Mouse (Mus musculus) cerebral cortex, adult 2 months (tissue): ENCODE measurements around the gene Calcrl.

Experiments
- WGBS: fragments of 180-500 bp; shearing (Covaris S2); methylation state at CpG from one replicate; pipeline ENCODE4 v1.1.7; 2018; 5-methylcytosine and 5-hydroxymethylcytosine counted together

Gene Calcrl

GRCm38 (mm10) chr2:84387394-84388022 is 37.7 kb downstream of the Calcrl start:
- 52% methylated on average over 11 of the region's 11 CpGs for WGBS

- WGBS, result 51% methylated on average over 18 of the region's 18 CpGs
Measured at GRCm38 (mm10) chr2:84386563-84387393, 38.4 kb downstream of the Calcrl start.

DNA sequence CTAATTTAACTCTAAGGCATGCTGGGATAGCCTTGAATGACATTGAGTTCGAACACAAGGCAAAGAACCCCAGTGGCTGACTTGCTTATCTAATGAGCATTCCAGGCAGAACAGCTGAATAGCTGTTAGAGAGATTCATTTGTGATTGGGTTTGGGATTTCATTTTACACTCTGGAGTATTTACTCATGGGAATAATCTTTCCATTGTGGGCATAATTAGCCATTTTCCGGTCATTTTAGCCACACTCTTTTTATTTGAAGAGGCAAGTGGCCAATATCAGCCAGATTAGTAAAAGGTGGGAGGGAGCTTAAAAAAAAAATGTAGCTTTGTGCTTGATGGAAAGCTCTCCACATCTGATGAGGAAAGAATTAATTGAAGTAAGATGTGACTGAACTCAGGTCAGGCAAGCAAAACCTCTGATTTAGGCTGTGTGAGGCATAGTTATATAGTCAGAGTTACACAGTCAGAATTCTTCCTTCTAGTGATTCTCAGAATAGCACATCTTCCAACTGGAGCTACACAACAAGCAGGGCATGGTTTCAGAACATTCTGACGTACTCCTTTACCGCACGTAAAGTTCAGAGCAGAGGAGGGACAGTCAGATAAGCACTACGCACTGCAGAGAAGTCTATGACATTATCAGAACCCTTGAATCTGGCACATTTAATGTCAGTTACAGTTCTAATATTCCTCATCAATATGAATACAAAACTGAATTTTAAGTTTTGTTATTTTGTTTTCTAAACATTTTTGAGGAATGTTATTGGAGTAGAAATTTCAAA is 40.1 kb downstream of the Calcrl start:
- 69% methylated on average over 6 of the region's 6 CpGs for WGBS

GRCm38 (mm10) chr2:84383828-84384227 is 41.4 kb downstream of the Calcrl start:
- WGBS, result 90% methylated on average over 4 of the region's 4 CpGs

DNA sequence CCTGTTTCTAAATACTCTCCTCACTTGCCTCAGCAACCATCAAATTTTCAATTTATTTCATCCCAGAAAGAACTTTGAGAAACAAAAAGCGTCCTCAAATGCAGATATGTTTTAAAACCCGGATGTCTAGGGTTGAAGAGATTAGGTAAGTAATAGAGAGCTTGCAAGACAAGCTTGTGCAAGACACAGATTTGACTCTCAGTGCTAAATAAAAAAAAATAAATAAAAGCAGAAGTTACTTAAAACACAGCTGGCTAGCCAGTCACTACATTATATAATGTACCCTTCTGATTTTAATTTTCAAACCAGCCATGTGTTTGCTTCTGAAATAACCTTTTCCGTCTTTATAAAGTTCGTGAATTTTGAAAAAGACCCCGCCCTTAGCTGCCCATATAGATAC is 43.2 kb downstream of the Calcrl start:
- 82% methylated on average over 5 of the region's 5 CpGs for WGBS

GRCm38 (mm10) chr2:84380816-84381215 is 44.4 kb downstream of the Calcrl start:
- WGBS, result 27% methylated on average over 11 of the region's 11 CpGs

GRCm38 (mm10) chr2:84378678-84379077 is 46.5 kb downstream of the Calcrl start:
- 89% methylated on average over 5 of the region's 5 CpGs for whole genome bisulfite sequencing

DNA sequence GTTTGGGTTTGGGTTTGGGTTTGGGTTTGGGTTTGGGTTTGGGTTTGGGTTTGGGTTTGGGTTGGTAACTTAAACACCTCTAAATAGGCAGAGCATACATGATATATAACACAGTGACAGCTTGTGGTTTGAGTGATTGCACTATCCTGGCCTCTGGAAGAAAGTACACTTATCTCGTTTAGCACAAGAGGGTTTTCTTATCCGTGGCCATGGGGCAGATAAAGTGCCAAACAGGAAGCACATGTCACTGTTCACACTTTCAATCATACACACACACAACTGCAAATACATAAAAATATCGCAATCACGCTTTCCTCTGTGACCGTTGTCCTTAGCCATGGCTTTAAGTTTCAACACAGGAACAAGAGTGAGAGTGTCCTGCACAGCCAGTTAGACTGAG is 56.0 kb downstream of the Calcrl start:
- 84% methylated on average over 5 of the region's 5 CpGs for WGBS

GRCm38 (mm10) chr2:84365266-84365665 is 59.9 kb downstream of the Calcrl start:
- WGBS, result 80% methylated on average over 3 of the region's 3 CpGs

DNA sequence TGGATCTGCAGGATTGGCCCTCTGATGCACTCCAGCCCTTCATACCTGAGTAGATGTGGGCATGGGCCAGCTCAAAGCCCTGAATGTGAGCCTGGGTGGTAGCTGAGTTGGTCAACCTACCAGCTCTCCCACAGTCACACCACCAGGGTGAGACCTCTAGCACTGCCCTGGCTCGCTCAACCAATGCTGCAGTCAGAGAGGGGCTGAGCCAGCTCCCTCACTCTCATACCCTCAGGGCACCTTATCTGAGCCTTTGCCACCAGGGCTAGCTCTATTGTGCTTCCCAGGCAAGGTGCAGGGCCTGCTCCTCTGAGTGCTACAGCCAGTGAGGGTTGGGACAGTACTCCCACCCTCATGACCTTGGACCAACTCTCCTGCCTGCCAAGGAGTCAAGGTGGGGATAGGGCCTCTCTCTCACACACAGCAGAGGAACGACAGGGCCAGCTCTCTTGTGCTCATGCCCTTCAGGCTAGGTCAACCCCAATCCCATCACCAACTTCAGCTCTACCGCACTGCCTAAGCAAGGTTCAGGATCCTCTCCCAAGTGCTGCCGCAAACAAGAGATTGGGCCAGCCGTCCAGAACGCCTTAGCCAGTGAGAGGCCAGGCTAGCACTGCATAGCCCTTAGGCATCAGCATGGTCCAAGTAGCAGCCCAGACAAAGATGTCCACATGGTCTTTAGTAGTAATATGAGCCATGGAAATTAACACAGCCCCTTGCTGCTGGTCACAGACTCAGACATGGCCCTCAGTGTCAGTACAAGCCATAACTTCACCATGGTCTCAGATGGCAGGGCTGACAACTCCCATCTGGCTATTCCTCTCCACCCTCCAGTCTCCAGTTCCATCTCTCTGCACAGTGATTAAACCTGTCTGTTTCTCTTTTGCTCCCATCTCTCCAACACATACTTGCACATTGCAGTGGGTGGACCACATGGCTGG is 62.2 kb downstream of the Calcrl start:
- 98% methylated on average over 6 of the region's 6 CpGs for WGBS

DNA sequence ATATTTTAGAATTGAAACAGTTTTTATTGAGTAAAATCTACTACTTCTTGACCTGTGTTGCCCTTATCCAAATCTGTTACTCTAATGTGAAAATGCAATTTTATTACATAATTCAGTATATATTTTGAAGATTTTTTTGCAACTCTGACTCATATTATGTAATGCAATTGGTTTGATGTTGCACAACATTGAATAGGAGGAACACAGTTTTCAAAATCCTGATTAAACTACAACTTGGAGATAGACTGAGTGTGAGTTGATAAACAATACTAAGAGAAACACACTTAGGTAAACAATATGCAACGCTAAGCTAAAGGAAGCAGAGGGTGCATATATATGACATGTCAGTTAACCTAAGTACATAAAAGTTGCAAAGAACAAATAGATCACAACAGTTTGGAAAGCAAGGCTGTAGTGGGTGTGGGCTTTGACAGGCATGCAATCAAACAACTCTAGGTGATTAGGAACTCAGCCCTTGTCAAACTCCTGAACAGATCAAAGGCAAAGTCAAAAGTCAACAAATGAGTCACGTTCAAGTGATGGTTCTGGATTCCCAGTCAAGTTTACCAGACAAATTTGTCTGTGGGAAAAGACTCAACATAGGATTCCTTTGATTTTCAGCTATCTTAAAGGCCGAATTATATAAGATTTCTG is 66.4 kb downstream of the Calcrl start:
- 86% methylated on average over 3 of the region's 3 CpGs for WGBS

GRCm38 (mm10) chr2:84355281-84355680 is 69.9 kb downstream of the Calcrl start:
- WGBS, result 80% methylated on average over 4 of the region's 4 CpGs

DNA sequence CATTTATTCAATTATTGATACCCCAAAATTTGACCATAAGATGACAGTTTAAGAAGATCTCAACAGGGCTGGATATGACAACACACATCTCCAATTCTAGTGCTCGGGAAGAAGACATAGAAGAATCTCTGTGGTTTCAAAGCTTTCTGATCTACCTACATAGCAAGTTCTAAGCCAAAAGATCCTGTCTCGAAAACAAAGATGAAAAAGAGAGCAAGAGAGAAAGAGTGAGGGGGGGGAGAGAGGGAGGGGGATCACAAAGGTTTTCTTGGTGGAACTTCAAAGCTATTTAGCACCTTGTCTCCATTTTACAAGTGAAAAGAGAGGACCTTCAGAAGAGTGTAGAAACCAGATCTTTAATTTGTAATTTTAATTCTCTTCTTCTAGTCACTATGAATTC is 77.8 kb downstream of the Calcrl start:
- 82% methylated on average over 2 of the region's 2 CpGs for WGBS

- WGBS, result 57% methylated on average over 2 of the region's 2 CpGs
Measured at GRCm38 (mm10) chr2:84343756-84344155, 81.5 kb downstream of the Calcrl start.

DNA sequence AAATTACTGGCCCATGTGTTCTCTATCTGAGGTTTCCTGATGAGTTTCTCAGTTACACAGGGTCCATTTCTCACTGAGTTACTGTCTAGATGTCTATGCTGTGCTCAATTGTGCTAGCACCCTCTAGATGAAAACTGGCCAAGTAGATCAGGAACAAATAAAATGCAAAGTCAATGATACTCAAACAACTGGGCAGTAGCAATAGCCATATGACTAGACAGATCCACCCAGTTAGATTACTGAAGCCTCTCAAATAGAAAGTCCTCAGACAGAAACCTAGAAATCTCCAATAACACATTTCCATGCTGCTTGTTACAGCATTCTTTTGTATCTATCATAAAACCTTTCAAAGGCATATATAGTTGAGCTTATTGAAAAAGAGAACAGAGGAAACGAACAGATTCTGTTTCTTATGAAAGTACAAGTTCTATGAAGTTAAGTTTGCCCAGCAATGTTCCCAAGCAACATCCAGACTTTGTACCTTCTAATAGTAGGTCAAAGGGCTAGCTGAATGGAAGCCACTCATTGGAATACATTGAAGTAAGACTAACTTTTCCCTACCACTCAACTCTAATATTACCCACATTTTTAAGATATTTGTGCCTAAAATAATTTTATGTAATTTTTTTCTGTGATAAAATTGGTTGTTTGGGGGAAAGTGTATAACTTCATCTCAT is 87.3 kb downstream of the Calcrl start:
- 92% methylated on average over 1 of the region's 1 CpGs for WGBS

DNA sequence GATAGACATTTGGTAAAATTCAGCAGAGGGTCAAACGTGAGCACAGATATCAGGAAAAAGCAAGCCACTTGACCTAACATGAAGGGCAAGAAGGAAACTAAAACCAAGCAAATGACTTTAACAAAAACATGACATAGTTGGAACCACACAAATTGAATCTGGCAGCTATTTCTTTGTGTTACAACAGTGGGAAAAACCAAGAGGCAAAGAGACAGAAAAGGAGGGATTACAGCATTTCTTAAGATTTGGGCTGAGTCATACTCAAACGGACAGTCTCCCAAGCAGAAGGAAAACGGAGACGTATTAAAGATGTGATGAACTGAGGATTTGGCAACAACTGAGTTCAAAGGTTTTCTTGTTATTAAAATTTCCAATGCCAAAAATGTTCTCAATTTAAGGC is 88.9 kb downstream of the Calcrl start:
- 70% methylated on average over 4 of the region's 4 CpGs for WGBS

DNA sequence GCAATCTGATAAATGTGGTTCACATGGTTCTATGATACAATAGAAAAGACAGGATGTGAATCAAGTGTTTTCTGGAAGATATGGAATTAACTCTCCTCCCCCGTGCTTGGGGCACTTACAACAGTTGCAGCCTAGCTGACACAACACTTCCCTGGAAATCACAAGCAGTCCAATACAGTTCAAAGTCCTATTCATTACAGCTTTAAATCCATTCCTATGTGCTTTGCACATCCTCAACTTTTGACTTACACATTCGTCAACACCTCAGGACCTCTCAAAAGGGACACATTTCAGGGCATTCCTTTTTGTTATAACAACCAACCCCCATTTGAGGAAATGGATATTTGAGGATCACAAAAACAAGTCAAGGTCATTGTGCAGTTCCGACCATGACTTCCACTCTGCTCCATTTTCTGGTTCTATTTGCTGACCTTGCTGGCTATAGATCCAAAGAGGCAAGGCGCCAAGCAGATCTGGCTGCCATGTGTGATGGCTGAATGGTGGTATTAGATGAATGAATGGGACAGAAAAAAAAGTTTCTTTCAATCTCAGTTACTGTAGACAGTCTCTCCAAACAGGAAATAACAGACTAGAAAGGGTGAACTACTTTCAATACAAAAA is 108.9 kb downstream of the Calcrl start:
- 78% methylated on average over 4 of the region's 4 CpGs for WGBS

DNA sequence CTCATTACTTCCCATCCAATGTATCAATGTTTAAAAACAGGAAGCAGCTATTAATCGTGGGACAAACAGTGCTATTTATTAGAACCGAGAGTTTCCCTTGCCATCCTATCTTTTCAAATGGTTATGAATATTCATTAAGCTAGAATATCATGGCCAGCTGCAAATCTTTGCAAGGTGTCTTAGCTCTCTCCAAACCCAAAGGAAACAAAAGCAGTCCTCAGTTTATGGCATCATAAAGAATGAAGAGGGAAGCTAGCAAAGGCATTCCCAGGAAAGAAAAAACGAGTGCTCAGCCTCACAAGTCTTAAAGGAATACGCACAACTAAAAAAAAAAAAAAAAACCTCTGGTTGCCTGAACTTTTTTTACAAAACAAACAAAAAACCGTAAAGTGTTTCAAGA is 128.7 kb downstream of the Calcrl start:
- WGBS, result 31% methylated on average over 5 of the region's 5 CpGs

GRCm38 (mm10) chr2:84295068-84295467 is 130.1 kb downstream of the Calcrl start:
- WGBS, result 73% methylated on average over 2 of the region's 2 CpGs

DNA sequence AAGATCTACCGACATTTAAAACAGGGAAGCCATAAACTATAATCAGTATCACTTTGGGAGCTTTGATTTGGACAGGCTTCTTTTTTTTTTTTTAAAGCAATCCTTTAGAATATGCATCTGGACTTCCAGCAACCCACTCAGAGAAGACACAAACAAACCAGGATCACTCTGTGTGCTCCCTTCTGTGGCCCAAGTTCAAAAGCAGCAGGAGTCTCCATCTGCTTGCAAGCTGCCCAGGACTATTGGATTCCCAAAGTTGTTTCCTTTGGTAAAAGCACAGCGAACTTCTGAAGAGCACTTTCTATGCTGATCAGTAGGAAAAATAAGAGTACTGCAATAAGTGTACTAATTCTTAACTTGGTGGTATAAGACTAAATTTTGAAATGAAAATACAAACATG is 130.6 kb downstream of the Calcrl start:
- 60% methylated on average over 2 of the region's 2 CpGs for WGBS
